Mouse (Mus musculus) liver, adult 2 months (tissue): ENCODE measurements at regions not wholly inside any gene's neighbourhood (a gene's known extent, or its start where the extent isn't known, plus 50 kb on each side); places are given as distances from the start of the nearest gene placed in this dataset.

ENCODE experiments used
- DNase-seq: peaks from one replicate; pipeline ENCODE4 v3.0.0-alpha.2; 2011; ENCODE audit warnings: low read depth, low spot score; ENCODE audit errors: extremely low read depth
- H3K27ac ChIP-seq: fragments of 200-500 bp; replicated peaks from 2 replicates; pipeline ENCODE4 v1.5.1; 2012; ENCODE audit warnings: low read depth, mild to moderate bottlenecking, control low read depth, inconsistent platforms, low read length; ENCODE audit not compliant: insufficient read depth
- H3K27me3 ChIP-seq: fragments of 200-500 bp; 2 replicates; pipeline ENCODE4 v1.6.1; 2012; ENCODE audit warnings: mild to moderate bottlenecking, moderate library complexity, low read length, inconsistent platforms; ENCODE audit not compliant: control insufficient read depth, insufficient read depth
- H3K36me3 ChIP-seq: fragments of 200-500 bp; 2 replicates; pipeline ENCODE4 v1.6.1; 2012; ENCODE audit warnings: low read length, inconsistent platforms; ENCODE audit not compliant: control insufficient read depth, insufficient read depth
- H3K4me1 ChIP-seq: fragments of 200-500 bp; 2 replicates; pipeline ENCODE4 v1.6.1; 2011; ENCODE audit warnings: low read length; ENCODE audit not compliant: control insufficient read depth, insufficient read depth
- H3K4me3 ChIP-seq: fragments of 200-500 bp; 2 replicates; pipeline ENCODE4 v1.5.1; 2011; ENCODE audit warnings: low read depth, mild to moderate bottlenecking, control low read depth, low read length, moderate library complexity; ENCODE audit not compliant: insufficient read depth
- H3K79me2 ChIP-seq: fragments of 200-500 bp; 2 replicates; pipeline ENCODE4 v1.6.1; 2012; ENCODE audit warnings: inconsistent platforms, mild to moderate bottlenecking, low read length, moderate library complexity; ENCODE audit not compliant: control insufficient read depth, insufficient read depth
- H3K9ac ChIP-seq: fragments of 200-500 bp; 2 replicates; pipeline ENCODE4 v1.6.1; 2012; ENCODE audit warnings: low read depth, mild to moderate bottlenecking, control low read depth, inconsistent platforms, low read length
- CTCF ChIP-seq: fragments of 200-500 bp; IDR thresholded peaks from 2 replicates; pipeline ENCODE4 v1.5.1; 2011; ENCODE audit warnings: low read depth, low read length, control low read depth
- POLR2A ChIP-seq: fragments of 200-500 bp; IDR thresholded peaks from 2 replicates; pipeline ENCODE4 v1.6.1; 2011; ENCODE audit warnings: low read length, control low read depth; ENCODE audit not compliant: insufficient read depth; ENCODE audit errors: extremely low read depth
- WGBS: fragments of 180-500 bp; shearing (Covaris S2); methylation state at CpG from one replicate; pipeline ENCODE4 v1.1.7; 2018; 5-methylcytosine and 5-hydroxymethylcytosine counted together

GRCm38 (mm10) chr5:119580395-119580794 lies 90.1 kb upstream of the Tbx3 start:
- DNase-seq = peak; percentile 93
- peak overlapping the region; percentile 31 for H3K27ac ChIP-seq

GRCm38 (mm10) chr5:119580798-119581197 lies 89.7 kb upstream of the Tbx3 start:
- 19% methylated on average over 2 of the region's 2 CpGs for WGBS
- H3K4me3 ChIP-seq = no peak overlapping the region

More at GRCm38 (mm10) chr5:119580395-119580794, 90.1 kb upstream of the Tbx3 start:
- TF ChIP-seq CTCF (no peak), POLR2A (no peak)
- Histone ChIP-seq H3K36me3 (no peaks in the 10 kb centered on the region), H3K27me3 (no peaks in the 10 kb centered on the region), H3K4me1 (peaks cover 12% of the 10 kb centered on the region), H3K4me3 (no peak overlapping the region), H3K9ac (no peak overlapping the region), H3K79me2 (no peaks in the 10 kb centered on the region)
- 12% methylated on average over 6 of the region's 6 CpGs for WGBS

DNA sequence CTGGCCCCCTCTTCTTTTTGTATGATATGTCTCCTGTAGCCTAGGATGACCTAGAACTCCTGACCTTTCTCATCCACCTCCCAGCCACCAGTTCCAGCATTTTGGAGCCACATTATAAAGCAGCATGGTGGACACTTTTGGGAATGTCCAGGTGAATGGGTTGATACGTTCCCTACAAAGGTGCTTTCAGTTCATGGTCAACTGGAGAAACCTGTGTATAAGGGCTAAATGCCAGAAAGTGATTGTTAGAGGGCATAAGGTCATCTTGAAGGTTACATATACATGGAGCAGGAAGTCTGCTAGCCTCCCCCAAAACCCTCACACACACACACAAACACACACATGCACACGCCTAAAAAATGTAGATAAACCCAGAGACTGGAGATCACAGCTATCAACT lies 86.1 kb upstream of the Tbx3 start:
- no peak for DNase-seq
- 62% methylated on average over 2 of the region's 2 CpGs for WGBS

More at GRCm38 (mm10) chr5:119580798-119581197, 89.7 kb upstream of the Tbx3 start:
- Histone ChIP-seq H3K27me3 (no peaks in the 10 kb centered on the region), H3K36me3 (no peaks in the 10 kb centered on the region), H3K4me1 (peaks cover 11% of the 10 kb centered on the region), H3K27ac (peak overlapping the region; percentile 82), H3K79me2 (no peaks in the 10 kb centered on the region), H3K9ac (no peak overlapping the region)
- peak; percentile 94 for DNase-seq
- TF ChIP-seq CTCF = no peak
- no peak for TF ChIP-seq POLR2A

GRCm38 (mm10) chr5:119584914-119585313 lies 85.6 kb upstream of the Tbx3 start:
- H3K4me1 ChIP-seq = peaks cover 5% of the 10 kb centered on the region
- DNase-seq = no peak
- 90% methylated on average over 5 of the region's 5 CpGs for WGBS
- TF ChIP-seq CTCF (no peak), POLR2A (no peak)
- H3K4me3 ChIP-seq = no peak overlapping the region
- no peaks in the 10 kb centered on the region for H3K79me2 ChIP-seq
- H3K9ac ChIP-seq = no peak overlapping the region
- H3K27me3 ChIP-seq = no peaks in the 10 kb centered on the region
- H3K36me3 ChIP-seq = no peaks in the 10 kb centered on the region
- H3K27ac ChIP-seq = no peak overlapping the region

More for the DNA sequence above, 86.1 kb upstream of the Tbx3 start:
- no peak overlapping the region for H3K9ac ChIP-seq
- TF ChIP-seq CTCF (no peak), POLR2A (no peak)
- H3K4me1 ChIP-seq = peaks cover 8% of the 10 kb centered on the region
- H3K36me3 ChIP-seq = no peaks in the 10 kb centered on the region
- no peak overlapping the region for H3K4me3 ChIP-seq
- no peak overlapping the region for H3K27ac ChIP-seq
- H3K27me3 ChIP-seq = no peaks in the 10 kb centered on the region
- H3K79me2 ChIP-seq = no peaks in the 10 kb centered on the region

GRCm38 (mm10) chr5:119586391-119587058 lies 83.9 kb upstream of the Tbx3 start:
- H3K4me3 ChIP-seq = no peak overlapping the region
- 79% methylated on average over 12 of the region's 12 CpGs for WGBS
- no peak overlapping the region for H3K27ac ChIP-seq
- no peaks in the 10 kb centered on the region for H3K79me2 ChIP-seq
- no peak overlapping the region for H3K9ac ChIP-seq
- H3K27me3 ChIP-seq = no peaks in the 10 kb centered on the region
- TF ChIP-seq CTCF = no peak
- no peak for TF ChIP-seq POLR2A
- no peaks in the 10 kb centered on the region for H3K4me1 ChIP-seq
- DNase-seq = no peak
- no peaks in the 10 kb centered on the region for H3K36me3 ChIP-seq

DNA sequence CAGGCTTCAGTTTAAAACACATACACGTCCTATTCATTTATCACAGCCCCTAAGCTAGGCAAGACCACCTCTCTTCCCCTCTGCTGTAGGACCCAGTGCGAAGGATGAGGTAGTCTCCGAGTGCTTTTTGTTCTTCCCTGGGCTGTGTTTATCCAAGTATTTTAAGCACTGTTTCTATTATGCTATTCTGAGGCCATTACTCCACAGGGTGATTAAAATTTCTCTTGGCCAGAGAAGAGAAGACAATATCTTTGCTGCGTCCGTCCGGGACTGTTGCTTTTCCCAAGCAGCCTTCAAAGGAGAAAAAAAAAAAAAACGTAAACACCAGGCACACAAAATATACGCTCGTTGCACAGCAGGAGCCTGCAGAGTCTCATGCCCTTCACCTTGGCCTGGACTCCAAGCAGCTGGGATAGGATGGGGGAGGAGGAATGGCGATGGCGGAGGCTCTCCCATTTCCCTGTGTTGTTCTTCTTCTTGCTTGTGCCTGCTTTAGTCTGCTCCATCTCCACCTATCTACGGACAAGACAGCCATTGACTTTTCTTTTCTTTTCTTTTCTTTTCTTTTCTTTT lies 83.1 kb upstream of the Tbx3 start:
- Histone ChIP-seq H3K4me1 (no peaks in the 10 kb centered on the region), H3K9ac (no peak overlapping the region), H3K36me3 (no peaks in the 10 kb centered on the region), H3K79me2 (no peaks in the 10 kb centered on the region), H3K27ac (no peak overlapping the region), H3K27me3 (no peaks in the 10 kb centered on the region), H3K4me3 (no peak overlapping the region)
- no peak for TF ChIP-seq POLR2A
- TF ChIP-seq CTCF = no peak
- DNase-seq = no peak
- 78% methylated on average over 12 of the region's 12 CpGs for WGBS
